Mouse (Mus musculus) liver, postnatal 0 days (tissue): ENCODE measurements around the gene Gm20431.

Experiments
- CTCF ChIP-seq: sonication (generic); IDR thresholded peaks from 2 replicates; pipeline ENCODE4 v1.5.1; 2016; ENCODE audit warnings: antibody characterized with exemption, low read depth
- EP300 ChIP-seq: IDR thresholded peaks from 2 replicates; pipeline ENCODE4 v1.6.1; 2016; ENCODE audit warnings: antibody characterized with exemption, low read depth, mild to moderate bottlenecking

DNA sequence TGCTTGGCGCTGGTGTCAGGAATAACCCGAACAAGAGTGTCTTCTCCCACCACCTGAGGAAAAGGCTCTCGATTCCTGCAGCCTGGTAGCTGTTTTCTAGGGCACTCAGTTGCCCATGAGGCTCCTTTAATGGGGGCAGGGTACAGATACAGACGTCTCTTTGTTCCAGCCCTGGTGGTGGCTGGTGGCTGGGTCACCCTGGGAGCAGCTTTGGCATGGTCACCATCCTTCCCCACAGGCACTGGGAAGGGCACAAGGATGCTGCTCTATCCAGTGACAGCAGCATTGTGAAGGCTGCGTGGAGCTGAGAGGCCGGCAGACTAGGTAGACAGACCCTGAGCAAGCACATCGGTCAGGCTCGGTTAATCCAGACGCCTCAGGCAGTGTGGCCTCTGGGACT is 9.7 kb downstream of the Gm20431 start:
- TF ChIP-seq EP300 (no peak), CTCF (no peak)
